Mouse (Mus musculus): ENCODE measurements around the gene Dhx8.

- TF ChIP-seq CTCF (IDR thresholded peaks at IDR 0.05) (no peak), EP300 (IDR thresholded peaks at IDR 0.05) (no peak)
Measured at GRCm38 (mm10) chr11:101785143-101785851, 52.6 kb downstream of the Dhx8 start, which contains the start of gene Etv4.
